Mouse (Mus musculus): Measurements from ENCODE around the gene Kmo. TPM values are rescaled to one million over a fixed set of nuclear protein-coding genes. Genes with fewer than 3 reads are reported as not detected.

The Kmo gene
- polyA plus RNA-seq, 1 experiment, result 11.8 TPM

- H3K36me3 ChIP-seq (ENCODE audit: control insufficient read depth, insufficient read depth, low read length), result no peaks in the 10 kb centered on the region
- TF ChIP-seq POLR2A (IDR thresholded peaks at IDR 0.05; ENCODE audit: low read depth, low read length), result no peak
These were observed 81.0 kb downstream of the Kmo start for GRCm38 (mm10) chr1:175701145-175701544.

GRCm38 (mm10) chr1:175707599-175707998 lies 87.4 kb downstream of the Kmo start:
- TF ChIP-seq POLR2A (IDR thresholded peaks at IDR 0.05; ENCODE audit: low read depth, low read length) (no peak), CTCF (IDR thresholded peaks at IDR 0.05; ENCODE audit: extremely low read depth, insufficient read depth, insufficient read length, insufficient replicate concordance) (no peak)

More at GRCm38 (mm10) chr1:175701145-175701544, 81.0 kb downstream of the Kmo start:
- H3K27ac ChIP-seq (ENCODE audit: insufficient read depth, low read length), result no peak overlapping the region
- no peak overlapping the region for H3K4me3 ChIP-seq (ENCODE audit: extremely low read depth, insufficient read depth, insufficient read length)
- no peak for DNase-seq (ENCODE audit: low read depth in 1 of 2, low spot score in 2 of 2)
- WGBS, result 82% methylated on average over 4 of the region's 4 CpGs
- H3K4me1 ChIP-seq (ENCODE audit: control insufficient read depth, insufficient read depth, insufficient read length), result no peaks in the 10 kb centered on the region
- H3K27me3 ChIP-seq (ENCODE audit: control insufficient read depth, insufficient read depth, low read length), result no peaks in the 10 kb centered on the region

GRCm38 (mm10) chr1:175708013-175708412 lies 87.8 kb downstream of the Kmo start:
- no peak for TF ChIP-seq POLR2A (IDR thresholded peaks at IDR 0.05; ENCODE audit: low read depth, low read length)
- TF ChIP-seq CTCF (IDR thresholded peaks at IDR 0.05; ENCODE audit: extremely low read depth, insufficient read depth, insufficient read length, insufficient replicate concordance), result no peak
- no peaks in the 10 kb centered on the region for H3K36me3 ChIP-seq (ENCODE audit: control insufficient read depth, insufficient read depth, low read length)
- DNase-seq (ENCODE audit: low read depth in 1 of 2, low spot score in 2 of 2), result no peak
- no peaks in the 10 kb centered on the region for H3K27me3 ChIP-seq (ENCODE audit: control insufficient read depth, insufficient read depth, low read length)
- no peak overlapping the region for H3K27ac ChIP-seq (ENCODE audit: insufficient read depth, low read length)
- no peaks in the 10 kb centered on the region for H3K4me1 ChIP-seq (ENCODE audit: control insufficient read depth, insufficient read depth, insufficient read length)
- H3K4me3 ChIP-seq (ENCODE audit: extremely low read depth, insufficient read depth, insufficient read length), result no peak overlapping the region

More at GRCm38 (mm10) chr1:175707599-175707998, 87.4 kb downstream of the Kmo start:
- 82% methylated on average over 5 of the region's 5 CpGs for WGBS
- no peak for DNase-seq (ENCODE audit: low read depth in 1 of 2, low spot score in 2 of 2)
- Histone ChIP-seq H3K36me3 (ENCODE audit: control insufficient read depth, insufficient read depth, low read length) (no peaks in the 10 kb centered on the region), H3K4me1 (ENCODE audit: control insufficient read depth, insufficient read depth, insufficient read length) (no peaks in the 10 kb centered on the region), H3K4me3 (ENCODE audit: extremely low read depth, insufficient read depth, insufficient read length) (no peak overlapping the region), H3K27ac (ENCODE audit: insufficient read depth, low read length) (no peak overlapping the region), H3K27me3 (ENCODE audit: control insufficient read depth, insufficient read depth, low read length) (no peaks in the 10 kb centered on the region)

Other genes starting within 250 kb of the Kmo start
- 0.04 and 0.11 TPM in 2 replicates for gene Rgs7, start 127.9 kb upstream of the Kmo start, polyA plus RNA-seq (2012; rRNA removed)
- gene Fh1, start 5.3 kb downstream of the Kmo start, polyA plus RNA-seq (2012; rRNA removed), result 11.1 and 11.2 TPM in 2 replicates
- 1.4 and 2.8 TPM in 2 replicates for gene Opn3, start 72.4 kb downstream of the Kmo start, polyA plus RNA-seq (2012; rRNA removed)
- gene Chml, start 72.5 kb downstream of the Kmo start, polyA plus RNA-seq (2012; rRNA removed), result 4.6 and 16.3 TPM in 2 replicates
- gene Wdr64, start 78.2 kb downstream of the Kmo start, polyA plus RNA-seq (2012; rRNA removed), result not detected in 2 replicates

Measured in spleen, adult 2 months (tissue).